Mouse (Mus musculus) stomach, embryonic 15.5 days (tissue): ENCODE data around the gene Dusp6. TPM values are rescaled to one million over a fixed set of nuclear protein-coding genes. Genes with fewer than 3 reads are reported as not detected.
A peak's percentile ranks its signal among the peaks of the same experiment; 100 is the strongest.

Experiments used
- ATAC-seq: fragments of 200-750 bp; cut with Nextera tagmentation; 2 replicates; pipeline ENCODE4 v1.8.0; 2017; ENCODE audit warnings: low read depth, moderate number of reproducible peaks, moderate TSS enrichment; ENCODE audit not compliant: insufficient read depth, low FRiP score
- H3K27ac ChIP-seq: fragments of 300-500 bp; sonication (generic); 2 replicates; pipeline ENCODE4 v1.5.1; 2015; ENCODE audit warnings: mild to moderate bottlenecking, inconsistent platforms
- H3K27me3 ChIP-seq: fragments of 300-500 bp; sonication (generic); replicated peaks from 2 replicates; pipeline ENCODE4 v1.6.1; 2015; ENCODE audit warnings: inconsistent platforms
- H3K36me3 ChIP-seq: fragments of 300-500 bp; sonication (generic); 2 replicates; pipeline ENCODE4 v1.6.1; 2015; ENCODE audit warnings: inconsistent platforms
- H3K4me1 ChIP-seq: fragments of 300-500 bp; sonication (generic); 2 replicates; pipeline ENCODE4 v1.6.1; 2015; ENCODE audit warnings: inconsistent platforms
- H3K4me2 ChIP-seq: fragments of 300-500 bp; sonication (generic); 2 replicates; pipeline ENCODE4 v1.6.1; 2015; ENCODE audit warnings: mild to moderate bottlenecking, inconsistent platforms
- H3K4me3 ChIP-seq: fragments of 300-500 bp; sonication (generic); replicated peaks from 2 replicates; pipeline ENCODE4 v1.5.1; 2015; ENCODE audit warnings: inconsistent platforms
- H3K9ac ChIP-seq: fragments of 300-500 bp; sonication (generic); 2 replicates; pipeline ENCODE4 v1.6.1; 2015; ENCODE audit warnings: inconsistent platforms
- H3K9me3 ChIP-seq: fragments of 300-500 bp; sonication (generic); 2 replicates; pipeline ENCODE4 v1.6.1; 2016; ENCODE audit warnings: inconsistent platforms
- WGBS: fragments of 180-500 bp; shearing (Covaris S2); methylation state at CpG from one replicate; pipeline ENCODE4 v1.1.7; 2015; 5-methylcytosine and 5-hydroxymethylcytosine counted together
- polyA plus RNA-seq: library from polyadenylated mRNA; unstranded; fragments of >200 nt; fragmentation: Nextera tagmentation; extraction: Ambion mirVana; gene quantifications from 2 replicates; pipeline ENCODE4 v1.2.1, GENCODE M21; 2015

The Dusp6 gene
- polyA plus RNA-seq, 1 experiment from 2014 or later = 36.3 TPM

- WGBS = 37% methylated on average over 8 of the region's 8 CpGs
- no peak for ATAC-seq
- Histone ChIP-seq H3K4me1 (peaks cover 12% of the 10 kb centered on the region; the same call in 1 of the 2 replicates), H3K4me2 (no peak overlapping the region), H3K4me3 (no peak overlapping the region), H3K27ac (no peak overlapping the region), H3K36me3 (no peaks in the 10 kb centered on the region), H3K9me3 (no peaks in the 10 kb centered on the region), H3K27me3 (no peaks in the 10 kb centered on the region), H3K9ac (no peak overlapping the region)
Measured at GRCm38 (mm10) chr10:99285759-99286158, 22.7 kb downstream of the Dusp6 start.

GRCm38 (mm10) chr10:99286213-99286612 lies 23.2 kb downstream of the Dusp6 start:
- WGBS = 59% methylated on average over 7 of the region's 7 CpGs
- no peak overlapping the region for H3K4me2 ChIP-seq

GRCm38 (mm10) chr10:99286787-99287186 lies 23.8 kb downstream of the Dusp6 start:
- Histone ChIP-seq H3K4me2 (peak overlapping the region; percentile 43), H3K36me3 (no peaks in the 10 kb centered on the region), H3K9ac (no peak overlapping the region), H3K27ac (no peak overlapping the region), H3K27me3 (no peaks in the 10 kb centered on the region), H3K4me3 (0 out of 2 replicates have a peak overlapping the region, but pooled peaks have one; percentile 10), H3K4me1 (peaks cover 12% of the 10 kb centered on the region; the same call in 1 of the 2 replicates), H3K9me3 (no peaks in the 10 kb centered on the region)
- no peak for ATAC-seq
- 15% methylated on average over 17 of the region's 17 CpGs for WGBS

More at GRCm38 (mm10) chr10:99286213-99286612, 23.2 kb downstream of the Dusp6 start:
- Histone ChIP-seq H3K4me1 (peaks cover 12% of the 10 kb centered on the region; the same call in 1 of the 2 replicates), H3K27me3 (no peaks in the 10 kb centered on the region), H3K9me3 (no peaks in the 10 kb centered on the region), H3K36me3 (no peaks in the 10 kb centered on the region), H3K4me3 (no peak overlapping the region), H3K9ac (no peak overlapping the region), H3K27ac (no peak overlapping the region)
- no peak for ATAC-seq

GRCm38 (mm10) chr10:99287206-99287605 lies 24.2 kb downstream of the Dusp6 start:
- H3K4me1 ChIP-seq = peaks cover 12% of the 10 kb centered on the region; the same call in 1 of the 2 replicates
- no peak overlapping the region for H3K9ac ChIP-seq
- no peaks in the 10 kb centered on the region for H3K27me3 ChIP-seq
- H3K36me3 ChIP-seq = no peaks in the 10 kb centered on the region
- H3K4me3 ChIP-seq = 0 out of 2 replicates have a peak overlapping the region, but pooled peaks have one; percentile 10
- H3K4me2 ChIP-seq = peak overlapping the region; percentile 43
- ATAC-seq = no peak
- H3K9me3 ChIP-seq = no peaks in the 10 kb centered on the region
- H3K27ac ChIP-seq = no peak overlapping the region
- 44% methylated on average over 6 of the region's 6 CpGs for WGBS

- Histone ChIP-seq H3K27ac (no peak overlapping the region), H3K4me2 (no peak overlapping the region), H3K9me3 (no peaks in the 10 kb centered on the region), H3K4me3 (no peak overlapping the region), H3K9ac (no peak overlapping the region), H3K36me3 (no peaks in the 10 kb centered on the region), H3K27me3 (no peaks in the 10 kb centered on the region), H3K4me1 (peaks cover 12% of the 10 kb centered on the region; the same call in 1 of the 2 replicates)
- no peak for ATAC-seq
- 84% methylated on average over 5 of the region's 5 CpGs for WGBS
Measured at GRCm38 (mm10) chr10:99289176-99289575, 26.1 kb downstream of the Dusp6 start.

GRCm38 (mm10) chr10:99293111-99293640 lies 30.1 kb downstream of the Dusp6 start:
- Histone ChIP-seq H3K4me1 (no peaks in the 10 kb centered on the region), H3K4me2 (no peak overlapping the region), H3K36me3 (no peaks in the 10 kb centered on the region), H3K27ac (no peak overlapping the region), H3K9ac (no peak overlapping the region), H3K9me3 (no peaks in the 10 kb centered on the region), H3K27me3 (no peaks in the 10 kb centered on the region), H3K4me3 (no peak overlapping the region)
- 79% methylated on average over 3 of the region's 3 CpGs for WGBS
- no peak for ATAC-seq

- Histone ChIP-seq H3K27me3 (no peaks in the 10 kb centered on the region), H3K27ac (no peak overlapping the region), H3K36me3 (no peaks in the 10 kb centered on the region), H3K9me3 (no peaks in the 10 kb centered on the region), H3K4me2 (no peak overlapping the region), H3K4me1 (0 out of 2 replicates have a peak, but pooled peaks cover 3% of the 10 kb centered on the region), H3K4me3 (no peak overlapping the region), H3K9ac (no peak overlapping the region)
- ATAC-seq = no peak
- WGBS = 68% methylated on average over 3 of the region's 3 CpGs
Measured at GRCm38 (mm10) chr10:99297721-99298120, 34.7 kb downstream of the Dusp6 start.

- no peaks in the 10 kb centered on the region for H3K9me3 ChIP-seq
- no peak for ATAC-seq
- no peak overlapping the region for H3K9ac ChIP-seq
- H3K4me1 ChIP-seq = 0 out of 2 replicates have a peak, but pooled peaks cover 3% of the 10 kb centered on the region
- H3K27me3 ChIP-seq = no peaks in the 10 kb centered on the region
- H3K4me2 ChIP-seq = no peak overlapping the region
- no peaks in the 10 kb centered on the region for H3K36me3 ChIP-seq
- no peak overlapping the region for H3K27ac ChIP-seq
- WGBS = 35% methylated on average over 18 of the region's 18 CpGs
- no peak overlapping the region for H3K4me3 ChIP-seq
Measured at GRCm38 (mm10) chr10:99298328-99299295, 35.6 kb downstream of the Dusp6 start.

GRCm38 (mm10) chr10:99299303-99299702 lies 36.3 kb downstream of the Dusp6 start:
- no peaks in the 10 kb centered on the region for H3K9me3 ChIP-seq
- H3K27me3 ChIP-seq = no peaks in the 10 kb centered on the region
- H3K9ac ChIP-seq = no peak overlapping the region
- no peak for ATAC-seq
- H3K4me3 ChIP-seq = no peak overlapping the region
- no peak overlapping the region for H3K4me2 ChIP-seq
- 46% methylated on average over 9 of the region's 9 CpGs for WGBS
- H3K4me1 ChIP-seq = 0 out of 2 replicates have a peak, but pooled peaks cover 3% of the 10 kb centered on the region
- no peaks in the 10 kb centered on the region for H3K36me3 ChIP-seq
- no peak overlapping the region for H3K27ac ChIP-seq

- H3K4me2 ChIP-seq = no peak overlapping the region
- ATAC-seq = no peak
- no peaks in the 10 kb centered on the region for H3K36me3 ChIP-seq
- H3K27me3 ChIP-seq = no peaks in the 10 kb centered on the region
- no peaks in the 10 kb centered on the region for H3K9me3 ChIP-seq
- H3K4me1 ChIP-seq = 0 out of 2 replicates have a peak, but pooled peaks cover 3% of the 10 kb centered on the region
- H3K4me3 ChIP-seq = no peak overlapping the region
- no peak overlapping the region for H3K27ac ChIP-seq
- WGBS = 45% methylated on average over 4 of the region's 4 CpGs
- no peak overlapping the region for H3K9ac ChIP-seq
Measured at GRCm38 (mm10) chr10:99302051-99302450, 39.0 kb downstream of the Dusp6 start.

- H3K4me3 ChIP-seq = no peak overlapping the region
- H3K27me3 ChIP-seq = no peaks in the 10 kb centered on the region
- no peak overlapping the region for H3K4me2 ChIP-seq
- no peaks in the 10 kb centered on the region for H3K36me3 ChIP-seq
- no peaks in the 10 kb centered on the region for H3K4me1 ChIP-seq
- WGBS = 84% methylated on average over 4 of the region's 4 CpGs
- no peak overlapping the region for H3K9ac ChIP-seq
- no peaks in the 10 kb centered on the region for H3K9me3 ChIP-seq
- H3K27ac ChIP-seq = no peak overlapping the region
- ATAC-seq = no peak
Measured at GRCm38 (mm10) chr10:99308837-99309236, 45.8 kb downstream of the Dusp6 start.

- Histone ChIP-seq H3K4me3 (no peak overlapping the region), H3K9me3 (no peaks in the 10 kb centered on the region), H3K9ac (no peak overlapping the region), H3K4me2 (no peak overlapping the region), H3K27me3 (no peaks in the 10 kb centered on the region), H3K36me3 (no peaks in the 10 kb centered on the region), H3K27ac (no peak overlapping the region), H3K4me1 (no peaks in the 10 kb centered on the region)
- ATAC-seq = no peak
- WGBS = 84% methylated on average over 9 of the region's 9 CpGs
Measured at GRCm38 (mm10) chr10:99309617-99310016, 46.6 kb downstream of the Dusp6 start.
